Mouse (Mus musculus) C2C12 (cell line): Measurements from ENCODE around the gene Zfyve1. TPM values are rescaled to one million over a fixed set of nuclear protein-coding genes. Genes with fewer than 3 reads are reported as not detected.

Experiments used
- H3K27me3 ChIP-seq: one replicate; pipeline ENCODE4 v1.6.1; 2011; ENCODE audit not compliant: control insufficient read depth, insufficient read depth, insufficient read length
- H3K36me3 ChIP-seq: one replicate; pipeline ENCODE4 v1.6.1; 2011; ENCODE audit not compliant: control insufficient read depth, insufficient read depth
- H3K4me3 ChIP-seq: one replicate; pipeline ENCODE4 v1.5.1; 2011; ENCODE audit warnings: mild to moderate bottlenecking, control low read depth; ENCODE audit not compliant: poor library complexity, insufficient read depth, severe bottlenecking
- H3K79me2 ChIP-seq: one replicate; pipeline ENCODE4 v1.6.1; 2011; ENCODE audit not compliant: control insufficient read depth, insufficient read depth
- H3K79me3 ChIP-seq: one replicate; pipeline ENCODE4 v1.6.1; 2011; ENCODE audit warnings: low read depth, control low read depth
- H3ac ChIP-seq: one replicate; pipeline ENCODE3; 2011; ENCODE audit warnings: low read depth; ENCODE audit not compliant: control insufficient read depth, insufficient read length
- CEBPB ChIP-seq: IDR thresholded peaks from one replicate; pipeline ENCODE4 v1.6.1; 2011; ENCODE audit warnings: low read depth, mild to moderate bottlenecking, control low read depth, moderate library complexity
- CTCF ChIP-seq: IDR thresholded peaks from one replicate; pipeline ENCODE4 v1.5.1; 2011; ENCODE audit not compliant: control insufficient read depth, insufficient read depth, insufficient read length
- FOSL1 ChIP-seq: IDR thresholded peaks from one replicate; pipeline ENCODE4 v1.8.0; 2011; ENCODE audit warnings: mild to moderate bottlenecking, low read length; ENCODE audit not compliant: poor library complexity, insufficient read depth, severe bottlenecking
- MAX ChIP-seq: IDR thresholded peaks from one replicate; pipeline ENCODE4 v1.6.1; 2011; ENCODE audit warnings: mild to moderate bottlenecking, control low read depth
- MYOD1 ChIP-seq: IDR thresholded peaks from one replicate; pipeline ENCODE4 v1.6.1; 2011; ENCODE audit warnings: low read depth; ENCODE audit not compliant: control insufficient read depth, insufficient read length
- MYOG ChIP-seq: IDR thresholded peaks from one replicate; pipeline ENCODE4 v1.6.1; 2011; ENCODE audit not compliant: control insufficient read depth, insufficient read length; ENCODE audit errors: extremely low read depth
- USF1 ChIP-seq: IDR thresholded peaks from one replicate; pipeline ENCODE4 v1.6.1; 2011; ENCODE audit warnings: low read depth, mild to moderate bottlenecking, control low read depth, moderate library complexity
- polyA plus RNA-seq: library from polyadenylated mRNA; unstranded; fragments of >200 nt; fragmentation: generic; extraction: Trizol; gene quantifications from one replicate; pipeline ENCODE4 v1.2.1, GENCODE M21; 2012; ENCODE audit warnings: missing spikeins

Zfyve1 gene
- polyA plus RNA-seq, 1 experiment = 8.6 TPM

- Histone ChIP-seq H3K36me3 (peaks cover 16% of the 10 kb centered on the region), H3K27me3 (no peaks in the 10 kb centered on the region), H3K4me3 (no peak overlapping the region), H3ac (no peak overlapping the region), H3K79me2 (no peaks in the 10 kb centered on the region), H3K79me3 (no peaks in the 10 kb centered on the region)
- TF ChIP-seq FOSL1 (no peak), MYOD1 (no peak), CTCF (no peak), MAX (no peak), MYOG (no peak), CEBPB (no peak), USF1 (no peak)
Observed at GRCm38 (mm10) chr12:83555605-83556004, 41.4 kb downstream of the Zfyve1 start.

GRCm38 (mm10) chr12:83553816-83554215, 43.2 kb downstream of the Zfyve1 start:
- no peak overlapping the region for H3K4me3 ChIP-seq
- no peaks in the 10 kb centered on the region for H3K27me3 ChIP-seq
- no peak overlapping the region for H3ac ChIP-seq
- no peaks in the 10 kb centered on the region for H3K79me2 ChIP-seq
- TF ChIP-seq MYOG = no peak
- no peak for TF ChIP-seq MAX
- TF ChIP-seq USF1 = no peak
- TF ChIP-seq CEBPB = no peak
- TF ChIP-seq MYOD1 = no peak
- no peak for TF ChIP-seq CTCF
- TF ChIP-seq FOSL1 = no peak
- no peaks in the 10 kb centered on the region for H3K79me3 ChIP-seq
- peaks cover 16% of the 10 kb centered on the region for H3K36me3 ChIP-seq

- no peak for TF ChIP-seq MYOD1
- no peak for TF ChIP-seq CEBPB
- no peak overlapping the region for H3ac ChIP-seq
- H3K79me3 ChIP-seq = no peaks in the 10 kb centered on the region
- H3K4me3 ChIP-seq = no peak overlapping the region
- no peaks in the 10 kb centered on the region for H3K27me3 ChIP-seq
- H3K36me3 ChIP-seq = peaks cover 18% of the 10 kb centered on the region
- no peaks in the 10 kb centered on the region for H3K79me2 ChIP-seq
Observed at GRCm38 (mm10) chr12:83551305-83551704, 45.7 kb downstream of the Zfyve1 start.

- no peaks in the 10 kb centered on the region for H3K27me3 ChIP-seq
- TF ChIP-seq FOSL1 (no peak), CEBPB (no peak), MYOD1 (no peak), MYOG (no peak), CTCF (no peak), USF1 (no peak), MAX (no peak)
- H3K36me3 ChIP-seq = peaks cover 18% of the 10 kb centered on the region
- H3K79me3 ChIP-seq = no peaks in the 10 kb centered on the region
- H3K79me2 ChIP-seq = no peaks in the 10 kb centered on the region
- no peak overlapping the region for H3K4me3 ChIP-seq
- H3ac ChIP-seq = no peak overlapping the region
Observed at GRCm38 (mm10) chr12:83544791-83545190, 52.2 kb downstream of the Zfyve1 start.

GRCm38 (mm10) chr12:83543997-83544396, 53.0 kb downstream of the Zfyve1 start:
- H3ac ChIP-seq = no peak overlapping the region
- H3K79me3 ChIP-seq = no peaks in the 10 kb centered on the region
- TF ChIP-seq MYOD1 (no peak), USF1 (no peak), MAX (no peak), CTCF (no peak), CEBPB (no peak), MYOG (no peak), FOSL1 (no peak)
- no peak overlapping the region for H3K4me3 ChIP-seq
- no peaks in the 10 kb centered on the region for H3K79me2 ChIP-seq
- peaks cover 25% of the 10 kb centered on the region for H3K36me3 ChIP-seq
- no peaks in the 10 kb centered on the region for H3K27me3 ChIP-seq

- Histone ChIP-seq H3K36me3 (peaks cover 24% of the 10 kb centered on the region), H3K27me3 (no peaks in the 10 kb centered on the region), H3K4me3 (no peak overlapping the region), H3K79me3 (no peaks in the 10 kb centered on the region), H3ac (no peak overlapping the region), H3K79me2 (no peaks in the 10 kb centered on the region)
- no peak for TF ChIP-seq CTCF
- TF ChIP-seq MAX = no peak
- no peak for TF ChIP-seq FOSL1
- no peak for TF ChIP-seq CEBPB
- TF ChIP-seq USF1 = no peak
- no peak for TF ChIP-seq MYOD1
- TF ChIP-seq MYOG = no peak
Observed at GRCm38 (mm10) chr12:83536039-83536438, 61.0 kb downstream of the Zfyve1 start.
